Mouse (Mus musculus) hindbrain, postnatal 0 days (tissue): ENCODE measurements around the gene Tmem179b. TPM values are rescaled to one million over a fixed set of nuclear protein-coding genes. Genes with fewer than 3 reads are reported as not detected.

Experiments used
- ATAC-seq: fragments of 200-750 bp; cut with Nextera tagmentation; 2 replicates; pipeline ENCODE4 v1.8.0; 2017; ENCODE audit warnings: mild to moderate bottlenecking, moderate TSS enrichment, moderate library complexity
- DNase-seq: peaks from one replicate; pipeline ENCODE4 v3.0.0-alpha.2; 2015; ENCODE audit warnings: low spot score
- H3K27ac ChIP-seq: fragments of 300-500 bp; sonication (generic); 2 replicates; pipeline ENCODE4 v1.5.1; 2014; ENCODE audit warnings: mild to moderate bottlenecking
- H3K27me3 ChIP-seq: fragments of 300-500 bp; sonication (generic); 2 replicates; pipeline ENCODE4 v1.6.1; 2014; ENCODE audit warnings: low read length, mixed read lengths; ENCODE audit not compliant: insufficient read depth
- H3K36me3 ChIP-seq: fragments of 300-500 bp; sonication (generic); 2 replicates; pipeline ENCODE4 v1.6.1; 2014; ENCODE audit warnings: low read length, mixed read lengths; ENCODE audit not compliant: insufficient read depth
- H3K4me1 ChIP-seq: fragments of 300-500 bp; sonication (generic); 2 replicates; pipeline ENCODE4 v1.6.1; 2014; ENCODE audit warnings: antibody characterized with exemption, low read length, mixed read lengths; ENCODE audit not compliant: insufficient read depth
- H3K4me2 ChIP-seq: fragments of 300-500 bp; sonication (generic); 2 replicates; pipeline ENCODE4 v1.6.1; 2014; ENCODE audit warnings: low read depth, mild to moderate bottlenecking, low read length, moderate library complexity, mixed read lengths
- H3K4me3 ChIP-seq: fragments of 300-500 bp; sonication (generic); 2 replicates; pipeline ENCODE4 v1.5.1; 2014; ENCODE audit warnings: low read length
- H3K9ac ChIP-seq: fragments of 300-500 bp; sonication (generic); replicated peaks from 2 replicates; pipeline ENCODE4 v1.6.1; 2014; ENCODE audit warnings: mild to moderate bottlenecking, low read length, moderate library complexity, mixed read lengths
- H3K9me3 ChIP-seq: fragments of 300-500 bp; sonication (generic); 2 replicates; pipeline ENCODE4 v1.6.1; 2016; ENCODE audit warnings: low read length, mixed read lengths
- CTCF ChIP-seq: IDR thresholded peaks from 2 replicates; pipeline ENCODE4 v1.5.1; 2016; ENCODE audit warnings: antibody characterized with exemption, control low read depth, low read depth
- WGBS: fragments of 180-500 bp; shearing (Covaris S2); extraction: QIAGEN DNeasy Blood & Tissue Kit; methylation state at CpG from one replicate; pipeline ENCODE4 v1.1.7; 2014; 5-methylcytosine and 5-hydroxymethylcytosine counted together
- microRNA-seq, 2 experiments: library from miRNA; unstranded; fragments of <30 nt; microRNA quantifications; one replicate each; pipeline ENCODE4; 2016
- polyA plus RNA-seq: library from polyadenylated mRNA; unstranded; fragments of >200 nt; fragmentation: Nextera tagmentation; extraction: Ambion mirVana; gene quantifications from 2 replicates; pipeline ENCODE4 v1.2.1, GENCODE M21; 2015
- total RNA-seq: library from RNA; depleted of rRNA; stranded (reverse); fragments of >200 nt; gene quantifications from 2 replicates; pipeline ENCODE4 v1.2.3, GENCODE M21; 2014; rRNA removed

Tmem179b gene
- total and polyA plus RNA-seq, 2 experiments from 2014 or later: 27.0 to 31.0 TPM

GRCm38 (mm10) chr19:8726609-8727390, 47.5 kb downstream of the Tmem179b start:
- Histone ChIP-seq H3K4me1 (peaks cover 14% of the 10 kb centered on the region; the same call in 1 of the 2 replicates), H3K27me3 (no peaks in the 10 kb centered on the region), H3K9ac (no peak overlapping the region), H3K4me2 (no peak overlapping the region), H3K27ac (no peak overlapping the region), H3K36me3 (peaks cover 22% of the 10 kb centered on the region), H3K4me3 (no peak overlapping the region), H3K9me3 (no peaks in the 10 kb centered on the region)
- ATAC-seq (no peak), DNase-seq (no peak)
- TF ChIP-seq CTCF: no peak
- 21% methylated on average over 3 of the region's 3 CpGs for WGBS

- no peaks in the 10 kb centered on the region for H3K9me3 ChIP-seq
- H3K4me2 ChIP-seq: peak overlapping the region; percentile 73
- H3K4me1 ChIP-seq: peaks cover 14% of the 10 kb centered on the region; the same call in 1 of the 2 replicates
- ATAC-seq (no peak), DNase-seq (no peak)
- no peak overlapping the region for H3K27ac ChIP-seq
- TF ChIP-seq CTCF: no peak
- H3K27me3 ChIP-seq: no peaks in the 10 kb centered on the region
- H3K36me3 ChIP-seq: peaks cover 22% of the 10 kb centered on the region
- H3K4me3 ChIP-seq: peak overlapping the region; percentile 71; the same call in 1 of the 2 replicates
- WGBS: 55% methylated on average over 4 of the region's 4 CpGs
- peak overlapping the region; percentile 88; the same call in 1 of the 2 replicates for H3K9ac ChIP-seq
Observed at GRCm38 (mm10) chr19:8725081-8725613, 49.1 kb downstream of the Tmem179b start.

- H3K4me3 ChIP-seq: peak overlapping the region; percentile 71
- no peaks in the 10 kb centered on the region for H3K27me3 ChIP-seq
- ATAC-seq (no peak), DNase-seq (no peak)
- no peak for TF ChIP-seq CTCF
- peak overlapping the region; percentile 73 for H3K4me2 ChIP-seq
- H3K9ac ChIP-seq: peak overlapping the region; percentile 88
- no peaks in the 10 kb centered on the region for H3K9me3 ChIP-seq
- peak overlapping the region; percentile 98 for H3K27ac ChIP-seq
- peaks cover 22% of the 10 kb centered on the region for H3K36me3 ChIP-seq
- 1% methylated on average over 2 of the region's 2 CpGs for WGBS
- H3K4me1 ChIP-seq: peaks cover 14% of the 10 kb centered on the region; the same call in 1 of the 2 replicates
Observed at GRCm38 (mm10) chr19:8724392-8724791, 49.9 kb downstream of the Tmem179b start.

GRCm38 (mm10) chr19:8723574-8724346, 50.5 kb downstream of the Tmem179b start:
- ATAC-seq: no peak
- no peaks in the 10 kb centered on the region for H3K9me3 ChIP-seq
- H3K9ac ChIP-seq: peak overlapping the region; percentile 88
- peak overlapping the region; percentile 98 for H3K27ac ChIP-seq
- H3K4me3 ChIP-seq: peak overlapping the region; percentile 71
- no peak for TF ChIP-seq CTCF
- H3K4me1 ChIP-seq: peaks cover 14% of the 10 kb centered on the region; the same call in 1 of the 2 replicates
- peaks cover 22% of the 10 kb centered on the region for H3K36me3 ChIP-seq
- no peaks in the 10 kb centered on the region for H3K27me3 ChIP-seq
- H3K4me2 ChIP-seq: peak overlapping the region; percentile 73
- peak; percentile 53 for DNase-seq
- WGBS: under 1% methylated on average over 20 of the region's 20 CpGs

- whole genome bisulfite sequencing: under 1% methylated on average over 50 of the region's 50 CpGs
- Histone ChIP-seq H3K4me2 (peak within 1 kb of the TSS; percentile 73), H3K27me3 (no peaks in the 10 kb centered on the region), H3K9me3 (no peaks in the 10 kb centered on the region), H3K27ac (peak within 1 kb of the TSS; percentile 98), H3K9ac (peak within 1 kb of the TSS; percentile 88), H3K4me3 (peak within 1 kb of the TSS; percentile 71), H3K4me1 (peaks cover 14% of the 10 kb centered on the region; the same call in 1 of the 2 replicates), H3K36me3 (peaks cover 22% of the 10 kb centered on the region)
- ATAC-seq: peak; percentile 98
- peak; percentile 99 for DNase-seq
- TF ChIP-seq CTCF: peak; percentile 6; the same call in 1 of the 2 replicates
Observed at GRCm38 (mm10) chr19:8722907-8723573, 51.2 kb downstream of the Tmem179b start, which contains the start of gene Slc3a2. Gene Slc3a2, minus strand, starts transcription at chr19:8723369.

- no peak for TF ChIP-seq CTCF
- ATAC-seq (no peak), DNase-seq (no peak)
- WGBS: under 1% methylated on average over 5 of the region's 5 CpGs
- Histone ChIP-seq H3K4me1 (peaks cover 14% of the 10 kb centered on the region; the same call in 1 of the 2 replicates), H3K4me3 (peak overlapping the region; percentile 71), H3K36me3 (peaks cover 22% of the 10 kb centered on the region), H3K4me2 (peak overlapping the region; percentile 73), H3K27me3 (no peaks in the 10 kb centered on the region), H3K9ac (peak overlapping the region; percentile 88), H3K27ac (peak overlapping the region; percentile 98), H3K9me3 (no peaks in the 10 kb centered on the region)
Observed at GRCm38 (mm10) chr19:8722559-8722906, 51.7 kb downstream of the Tmem179b start.

Small RNA genes within 50 kb of the gene (microRNA-seq; reads per million reads assigned to microRNA genes)
- gene Mir6992: 0 reads per million in 2 experiments

Other genes with a start within 250 kb of the Tmem179b start
Only the 30 nearest of the 33 such genes appear.
- gene Slc22a6, start 156.4 kb downstream of the Tmem179b start, total RNA-seq: 9.6 and 13.1 TPM in 2 replicates
- 8.9 and 9.8 TPM in 2 replicates for gene Slc22a6, start 156.4 kb downstream of the Tmem179b start, polyA plus RNA-seq
- gene Chrm1, start 110.7 kb downstream of the Tmem179b start, total RNA-seq: 1.3 and 2.4 TPM in 2 replicates
- 0.80 and 0.88 TPM in 2 replicates for gene Chrm1, start 110.7 kb downstream of the Tmem179b start, polyA plus RNA-seq
- 154 and 155 TPM in 2 replicates for gene Slc3a2, start 51.1 kb downstream of the Tmem179b start, total RNA-seq
- 235 and 250 TPM in 2 replicates for gene Slc3a2, start 51.1 kb downstream of the Tmem179b start, polyA plus RNA-seq
- gene Wdr74, start 38.6 kb downstream of the Tmem179b start, total RNA-seq: 46.7 and 49.7 TPM in 2 replicates
- 78.7 and 79.2 TPM in 2 replicates for gene Wdr74, start 38.6 kb downstream of the Tmem179b start, polyA plus RNA-seq
- not detected in 2 replicates for gene 1700092M07Rik, start 33.7 kb downstream of the Tmem179b start, total RNA-seq
- gene 1700092M07Rik, start 33.7 kb downstream of the Tmem179b start, polyA plus RNA-seq: 0.66 and 0.85 TPM in 2 replicates
- 84.4 and 110 TPM in 2 replicates for gene Stx5a, start 33.1 kb downstream of the Tmem179b start, total RNA-seq
- gene Stx5a, start 33.1 kb downstream of the Tmem179b start, polyA plus RNA-seq: 95.3 and 104 TPM in 2 replicates
- 47.7 and 51.3 TPM in 2 replicates for gene Nxf1, start 17.4 kb downstream of the Tmem179b start, total RNA-seq
- gene Nxf1, start 17.4 kb downstream of the Tmem179b start, polyA plus RNA-seq: 88.3 and 89.5 TPM in 2 replicates
- gene Tmem223, start 3.5 kb downstream of the Tmem179b start, total RNA-seq: 269 and 347 TPM in 2 replicates
- 233 and 258 TPM in 2 replicates for gene Tmem223, start 3.5 kb downstream of the Tmem179b start, polyA plus RNA-seq
- gene Taf6l, start 11.9 kb upstream of the Tmem179b start, total RNA-seq: 30.1 and 38.9 TPM in 2 replicates
- 23.3 and 25.9 TPM in 2 replicates for gene Taf6l, start 11.9 kb upstream of the Tmem179b start, polyA plus RNA-seq
- gene Polr2g, start 24.1 kb upstream of the Tmem179b start, total RNA-seq: 52.7 and 78.3 TPM in 2 replicates
- gene Polr2g, start 24.1 kb upstream of the Tmem179b start, polyA plus RNA-seq: 171 and 178 TPM in 2 replicates
- 5.0 and 7.5 TPM in 2 replicates for gene Zbtb3, start 28.1 kb upstream of the Tmem179b start, total RNA-seq
- 4.4 and 4.7 TPM in 2 replicates for gene Zbtb3, start 28.1 kb upstream of the Tmem179b start, polyA plus RNA-seq
- 41.0 and 55.2 TPM in 2 replicates for gene Ttc9c, start 44.9 kb upstream of the Tmem179b start, total RNA-seq
- 41.1 and 42.5 TPM in 2 replicates for gene Ttc9c, start 44.9 kb upstream of the Tmem179b start, polyA plus RNA-seq
- gene Hnrnpul2, start 45.5 kb upstream of the Tmem179b start, total RNA-seq: 19.7 and 20.1 TPM in 2 replicates
- 5.6 TPM in 2 replicates for gene Hnrnpul2, start 45.5 kb upstream of the Tmem179b start, polyA plus RNA-seq
- gene AC129217.1, start 55.3 kb upstream of the Tmem179b start, total RNA-seq: not detected in 2 replicates
- not detected in 2 replicates for gene AC129217.1, start 55.3 kb upstream of the Tmem179b start, polyA plus RNA-seq
- 132 and 146 TPM in 2 replicates for gene Bscl2, start 63.0 kb upstream of the Tmem179b start, total RNA-seq
- 104 and 107 TPM in 2 replicates for gene Bscl2, start 63.0 kb upstream of the Tmem179b start, polyA plus RNA-seq
- 93.2 and 99.7 TPM in 2 replicates for gene Gng3, start 64.7 kb upstream of the Tmem179b start, total RNA-seq
- 591 and 626 TPM in 2 replicates for gene Gng3, start 64.7 kb upstream of the Tmem179b start, polyA plus RNA-seq
- gene Lrrn4cl, start 76.3 kb upstream of the Tmem179b start, total RNA-seq: 1.6 TPM in 2 replicates
- 1.5 and 1.8 TPM in 2 replicates for gene Lrrn4cl, start 76.3 kb upstream of the Tmem179b start, polyA plus RNA-seq
- 60.8 and 67.7 TPM in 2 replicates for gene Ubxn1, start 97.0 kb upstream of the Tmem179b start, total RNA-seq
- 158 and 164 TPM in 2 replicates for gene Ubxn1, start 97.0 kb upstream of the Tmem179b start, polyA plus RNA-seq
- gene Uqcc3, start 106.5 kb upstream of the Tmem179b start, total RNA-seq: 17.9 and 21.1 TPM in 2 replicates
- gene Uqcc3, start 106.5 kb upstream of the Tmem179b start, polyA plus RNA-seq: 64.9 and 77.0 TPM in 2 replicates
- gene Lbhd1, start 109.3 kb upstream of the Tmem179b start, total RNA-seq: 3.3 and 5.5 TPM in 2 replicates
- gene Lbhd1, start 109.3 kb upstream of the Tmem179b start, polyA plus RNA-seq: 26.4 and 37.8 TPM in 2 replicates
- gene Gm49403, start 109.5 kb upstream of the Tmem179b start, total RNA-seq: not detected in 2 replicates
- gene Gm49403, start 109.5 kb upstream of the Tmem179b start, polyA plus RNA-seq: not detected in 2 replicates
- gene 1810009A15Rik, start 114.4 kb upstream of the Tmem179b start, total RNA-seq: 13.6 and 29.8 TPM in 2 replicates
- 37.7 and 38.6 TPM in 2 replicates for gene 1810009A15Rik, start 114.4 kb upstream of the Tmem179b start, polyA plus RNA-seq
- gene Gm49416, start 114.5 kb upstream of the Tmem179b start, total RNA-seq: 0.52 and 2.7 TPM in 2 replicates
- gene Gm49416, start 114.5 kb upstream of the Tmem179b start, polyA plus RNA-seq: not detected in 2 replicates
- 40.8 and 46.3 TPM in 2 replicates for gene Ints5, start 118.5 kb upstream of the Tmem179b start, total RNA-seq
- 23.2 and 23.8 TPM in 2 replicates for gene Ints5, start 118.5 kb upstream of the Tmem179b start, polyA plus RNA-seq
- 103 and 110 TPM in 2 replicates for gene Ganab, start 123.6 kb upstream of the Tmem179b start, total RNA-seq
- gene Ganab, start 123.6 kb upstream of the Tmem179b start, polyA plus RNA-seq: 55.5 and 55.6 TPM in 2 replicates
- gene B3gat3, start 145.9 kb upstream of the Tmem179b start, total RNA-seq: 88.7 and 97.5 TPM in 2 replicates
- 80.9 and 92.3 TPM in 2 replicates for gene B3gat3, start 145.9 kb upstream of the Tmem179b start, polyA plus RNA-seq
- gene Rom1, start 154.9 kb upstream of the Tmem179b start, total RNA-seq: 5.7 and 6.0 TPM in 2 replicates
- 3.5 and 4.0 TPM in 2 replicates for gene Rom1, start 154.9 kb upstream of the Tmem179b start, polyA plus RNA-seq
- gene Eml3, start 155.1 kb upstream of the Tmem179b start, total RNA-seq: 8.3 and 8.6 TPM in 2 replicates
- gene Eml3, start 155.1 kb upstream of the Tmem179b start, polyA plus RNA-seq: 11.0 and 11.8 TPM in 2 replicates
- 65.1 and 71.4 TPM in 2 replicates for gene Mta2, start 167.4 kb upstream of the Tmem179b start, total RNA-seq
- 75.2 and 78.8 TPM in 2 replicates for gene Mta2, start 167.4 kb upstream of the Tmem179b start, polyA plus RNA-seq
- gene Tut1, start 179.4 kb upstream of the Tmem179b start, total RNA-seq: 20.8 and 23.4 TPM in 2 replicates
- gene Tut1, start 179.4 kb upstream of the Tmem179b start, polyA plus RNA-seq: 16.0 and 16.2 TPM in 2 replicates